Mouse (Mus musculus): ENCODE measurements around the gene Inpp4a. TPM values are rescaled to one million over a fixed set of nuclear protein-coding genes. Genes with fewer than 3 reads are reported as not detected.

The Inpp4a gene
- polyA plus RNA-seq, 1 experiment, result 2.4 TPM

- Histone ChIP-seq H3K4me3 (ENCODE audit: insufficient read depth, poor library complexity, severe bottlenecking) (no peak overlapping the region), H3K27me3 (ENCODE audit: control insufficient read depth, insufficient read depth, insufficient read length) (no peaks in the 10 kb centered on the region), H3K79me3 (ENCODE audit: low read depth) (no peaks in the 10 kb centered on the region), H3ac (ENCODE audit: control insufficient read depth, insufficient read length, low read depth) (no peak overlapping the region), H3K36me3 (ENCODE audit: control insufficient read depth, insufficient read depth) (no peaks in the 10 kb centered on the region), H3K79me2 (ENCODE audit: control insufficient read depth, insufficient read depth) (no peaks in the 10 kb centered on the region)
- TF ChIP-seq MYOD1 (IDR thresholded peaks at IDR 0.05; ENCODE audit: control insufficient read depth, insufficient read length, low read depth), result no peak
- no peak for TF ChIP-seq MAX (IDR thresholded peaks at IDR 0.05)
- no peak for TF ChIP-seq CEBPB (IDR thresholded peaks at IDR 0.05; ENCODE audit: low read depth)
- TF ChIP-seq MYOG (IDR thresholded peaks at IDR 0.05; ENCODE audit: control insufficient read depth, extremely low read depth, insufficient read length), result no peak
- TF ChIP-seq FOSL1 (IDR thresholded peaks at IDR 0.05; ENCODE audit: insufficient read depth, low read length, poor library complexity, severe bottlenecking), result no peak
- no peak for TF ChIP-seq USF1 (IDR thresholded peaks at IDR 0.05; ENCODE audit: low read depth)
- TF ChIP-seq CTCF (IDR thresholded peaks at IDR 0.05; ENCODE audit: control insufficient read depth, insufficient read depth, insufficient read length), result no peak
These were observed 52.3 kb downstream of the Inpp4a start for GRCm38 (mm10) chr1:37351961-37352360.

DNA sequence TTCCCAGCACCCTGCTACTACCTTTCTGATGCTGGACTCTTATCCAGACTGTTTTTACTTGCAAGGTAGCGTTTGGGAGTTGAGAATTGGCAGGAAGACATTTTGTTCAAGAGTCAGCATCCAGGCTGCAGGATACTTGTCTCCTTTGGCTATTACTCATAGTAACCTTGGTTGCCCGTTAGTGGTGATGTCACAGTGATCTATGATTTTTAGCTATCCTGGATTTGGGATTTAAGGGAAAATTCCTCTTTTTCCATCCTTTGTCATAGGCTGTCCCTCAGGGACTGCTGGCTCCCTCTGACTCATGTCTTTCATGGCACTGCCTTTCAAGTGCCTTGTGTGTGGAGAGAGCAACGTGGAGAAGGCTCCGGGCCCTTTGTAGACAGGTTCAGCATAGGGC is 53.8 kb downstream of the Inpp4a start:
- no peak for TF ChIP-seq MYOD1 (IDR thresholded peaks at IDR 0.05; ENCODE audit: control insufficient read depth, insufficient read length, low read depth)
- no peak for TF ChIP-seq MYOG (IDR thresholded peaks at IDR 0.05; ENCODE audit: control insufficient read depth, extremely low read depth, insufficient read length)
- TF ChIP-seq FOSL1 (IDR thresholded peaks at IDR 0.05; ENCODE audit: insufficient read depth, low read length, poor library complexity, severe bottlenecking), result no peak
- TF ChIP-seq USF1 (IDR thresholded peaks at IDR 0.05; ENCODE audit: low read depth), result no peak
- no peak for TF ChIP-seq CEBPB (IDR thresholded peaks at IDR 0.05; ENCODE audit: low read depth)
- no peak for TF ChIP-seq MAX (IDR thresholded peaks at IDR 0.05)
- TF ChIP-seq CTCF (IDR thresholded peaks at IDR 0.05; ENCODE audit: control insufficient read depth, insufficient read depth, insufficient read length), result no peak
- Histone ChIP-seq H3ac (ENCODE audit: control insufficient read depth, insufficient read length, low read depth) (no peak overlapping the region), H3K79me2 (ENCODE audit: control insufficient read depth, insufficient read depth) (no peaks in the 10 kb centered on the region), H3K27me3 (ENCODE audit: control insufficient read depth, insufficient read depth, insufficient read length) (no peaks in the 10 kb centered on the region), H3K4me3 (ENCODE audit: insufficient read depth, poor library complexity, severe bottlenecking) (no peak overlapping the region), H3K36me3 (ENCODE audit: control insufficient read depth, insufficient read depth) (no peaks in the 10 kb centered on the region), H3K79me3 (ENCODE audit: low read depth) (no peaks in the 10 kb centered on the region)

DNA sequence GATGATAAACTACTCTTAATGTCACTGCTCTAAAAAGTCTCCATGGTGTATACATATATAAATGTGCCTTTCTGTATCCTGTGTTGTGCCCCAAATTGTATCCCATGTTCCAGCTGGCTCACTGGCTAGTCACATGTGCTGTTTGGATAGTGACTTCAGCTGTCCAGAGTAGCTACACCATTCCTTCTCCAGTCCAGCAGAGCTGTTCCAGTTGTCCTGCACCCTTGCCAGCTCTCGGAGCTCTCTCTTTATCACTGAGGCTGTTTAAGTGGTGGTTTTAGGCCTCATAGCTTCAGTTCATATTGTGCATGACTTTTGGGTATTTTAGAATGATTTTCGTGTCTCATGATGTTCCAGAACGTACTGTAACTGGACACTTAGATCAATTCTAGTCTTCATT is 55.8 kb downstream of the Inpp4a start:
- Histone ChIP-seq H3ac (ENCODE audit: control insufficient read depth, insufficient read length, low read depth) (no peak overlapping the region), H3K4me3 (ENCODE audit: insufficient read depth, poor library complexity, severe bottlenecking) (no peak overlapping the region), H3K79me3 (ENCODE audit: low read depth) (no peaks in the 10 kb centered on the region), H3K36me3 (ENCODE audit: control insufficient read depth, insufficient read depth) (no peaks in the 10 kb centered on the region), H3K79me2 (ENCODE audit: control insufficient read depth, insufficient read depth) (no peaks in the 10 kb centered on the region), H3K27me3 (ENCODE audit: control insufficient read depth, insufficient read depth, insufficient read length) (no peaks in the 10 kb centered on the region)
- TF ChIP-seq CTCF (IDR thresholded peaks at IDR 0.05; ENCODE audit: control insufficient read depth, insufficient read depth, insufficient read length) (no peak), CEBPB (IDR thresholded peaks at IDR 0.05; ENCODE audit: low read depth) (no peak), FOSL1 (IDR thresholded peaks at IDR 0.05; ENCODE audit: insufficient read depth, low read length, poor library complexity, severe bottlenecking) (no peak)

GRCm38 (mm10) chr1:37356305-37356704 is 56.6 kb downstream of the Inpp4a start:
- Histone ChIP-seq H3K79me3 (ENCODE audit: low read depth) (no peaks in the 10 kb centered on the region), H3K4me3 (ENCODE audit: insufficient read depth, poor library complexity, severe bottlenecking) (no peak overlapping the region), H3K36me3 (ENCODE audit: control insufficient read depth, insufficient read depth) (no peaks in the 10 kb centered on the region), H3ac (ENCODE audit: control insufficient read depth, insufficient read length, low read depth) (no peak overlapping the region), H3K27me3 (ENCODE audit: control insufficient read depth, insufficient read depth, insufficient read length) (no peaks in the 10 kb centered on the region), H3K79me2 (ENCODE audit: control insufficient read depth, insufficient read depth) (no peaks in the 10 kb centered on the region)
- TF ChIP-seq MAX (IDR thresholded peaks at IDR 0.05), result no peak
- TF ChIP-seq CEBPB (IDR thresholded peaks at IDR 0.05; ENCODE audit: low read depth), result no peak
- no peak for TF ChIP-seq MYOD1 (IDR thresholded peaks at IDR 0.05; ENCODE audit: control insufficient read depth, insufficient read length, low read depth)
- no peak for TF ChIP-seq FOSL1 (IDR thresholded peaks at IDR 0.05; ENCODE audit: insufficient read depth, low read length, poor library complexity, severe bottlenecking)
- TF ChIP-seq CTCF (IDR thresholded peaks at IDR 0.05; ENCODE audit: control insufficient read depth, insufficient read depth, insufficient read length), result no peak
- no peak for TF ChIP-seq MYOG (IDR thresholded peaks at IDR 0.05; ENCODE audit: control insufficient read depth, extremely low read depth, insufficient read length)
- TF ChIP-seq USF1 (IDR thresholded peaks at IDR 0.05; ENCODE audit: low read depth), result no peak

DNA sequence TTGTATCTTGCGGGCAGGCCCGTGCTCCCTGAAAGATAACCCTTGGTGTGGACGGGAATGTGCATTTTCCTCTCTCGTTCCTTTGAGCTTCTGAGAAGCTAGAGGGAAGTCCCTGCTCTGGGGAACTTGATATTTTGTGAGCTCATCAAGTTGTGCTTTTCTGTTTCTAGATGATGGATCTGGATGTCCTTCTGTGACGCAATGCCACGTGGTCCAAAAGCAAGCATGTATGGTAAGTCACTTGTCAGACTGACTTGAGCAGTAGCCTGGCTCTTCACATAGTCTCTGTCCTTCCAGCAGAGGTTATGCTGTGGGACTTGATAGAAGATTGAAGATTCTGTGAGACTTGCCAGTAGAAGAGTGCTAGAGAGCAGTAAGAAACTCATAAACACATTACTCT is 57.5 kb downstream of the Inpp4a start:
- no peak overlapping the region for H3K4me3 ChIP-seq (ENCODE audit: insufficient read depth, poor library complexity, severe bottlenecking)

GRCm38 (mm10) chr1:37358621-37359020 is 59.0 kb downstream of the Inpp4a start:
- H3K4me3 ChIP-seq (ENCODE audit: insufficient read depth, poor library complexity, severe bottlenecking), result no peak overlapping the region
- no peak for TF ChIP-seq FOSL1 (IDR thresholded peaks at IDR 0.05; ENCODE audit: insufficient read depth, low read length, poor library complexity, severe bottlenecking)
- no peaks in the 10 kb centered on the region for H3K79me3 ChIP-seq (ENCODE audit: low read depth)
- no peak overlapping the region for H3ac ChIP-seq (ENCODE audit: control insufficient read depth, insufficient read length, low read depth)
- no peaks in the 10 kb centered on the region for H3K79me2 ChIP-seq (ENCODE audit: control insufficient read depth, insufficient read depth)
- no peaks in the 10 kb centered on the region for H3K36me3 ChIP-seq (ENCODE audit: control insufficient read depth, insufficient read depth)
- no peaks in the 10 kb centered on the region for H3K27me3 ChIP-seq (ENCODE audit: control insufficient read depth, insufficient read depth, insufficient read length)

More for the DNA sequence above, 57.5 kb downstream of the Inpp4a start:
- Histone ChIP-seq H3K79me3 (ENCODE audit: low read depth) (no peaks in the 10 kb centered on the region), H3ac (ENCODE audit: control insufficient read depth, insufficient read length, low read depth) (no peak overlapping the region), H3K36me3 (ENCODE audit: control insufficient read depth, insufficient read depth) (no peaks in the 10 kb centered on the region), H3K27me3 (ENCODE audit: control insufficient read depth, insufficient read depth, insufficient read length) (no peaks in the 10 kb centered on the region), H3K79me2 (ENCODE audit: control insufficient read depth, insufficient read depth) (no peaks in the 10 kb centered on the region)
- TF ChIP-seq MYOG (IDR thresholded peaks at IDR 0.05; ENCODE audit: control insufficient read depth, extremely low read depth, insufficient read length) (no peak), CEBPB (IDR thresholded peaks at IDR 0.05; ENCODE audit: low read depth) (no peak), FOSL1 (IDR thresholded peaks at IDR 0.05; ENCODE audit: insufficient read depth, low read length, poor library complexity, severe bottlenecking) (no peak)
